Mouse (Mus musculus) midbrain, embryonic 11.5 days (tissue): ENCODE measurements around the gene Crb1. TPM values are rescaled to one million over a fixed set of nuclear protein-coding genes. Genes with fewer than 3 reads are reported as not detected.
"Not testable (repeated sequence)": the region's sequence is repeated elsewhere in the genome, so short reads cannot be mapped to it uniquely, and the experiment has no call there.

Experiments used
- ATAC-seq: fragments of 200-750 bp; cut with Nextera tagmentation; 2 replicates; pipeline ENCODE4 v1.8.0; 2017; ENCODE audit warnings: moderate TSS enrichment, moderate library complexity; ENCODE audit not compliant: low FRiP score
- DNase-seq: peaks from one replicate; pipeline ENCODE4 v3.0.0; 2015; ENCODE audit warnings: low spot score; ENCODE audit errors: missing footprints
- H3K27ac ChIP-seq: fragments of 300-500 bp; sonication (generic); 2 replicates; pipeline ENCODE4 v1.5.1; 2014; ENCODE audit warnings: low read depth, low read length
- H3K27me3 ChIP-seq: fragments of 300-500 bp; sonication (generic); 2 replicates; pipeline ENCODE4 v1.6.1; 2014; ENCODE audit warnings: mild to moderate bottlenecking, low read length, moderate library complexity, mixed read lengths; ENCODE audit not compliant: control insufficient read depth, insufficient read depth
- H3K36me3 ChIP-seq: fragments of 300-500 bp; sonication (generic); 2 replicates; pipeline ENCODE4 v1.6.1; 2014; ENCODE audit warnings: mild to moderate bottlenecking, low read length, moderate library complexity, mixed read lengths; ENCODE audit not compliant: control insufficient read depth, insufficient read depth
- H3K4me1 ChIP-seq: fragments of 300-500 bp; sonication (generic); 2 replicates; pipeline ENCODE4 v1.6.1; 2014; ENCODE audit warnings: low read length; ENCODE audit not compliant: control insufficient read depth, insufficient read depth
- H3K4me2 ChIP-seq: fragments of 300-500 bp; sonication (generic); 2 replicates; pipeline ENCODE4 v1.6.1; 2014; ENCODE audit warnings: mild to moderate bottlenecking, moderate library complexity
- H3K4me3 ChIP-seq: fragments of 300-500 bp; sonication (generic); 2 replicates; pipeline ENCODE4 v1.5.1; 2014; ENCODE audit warnings: low read depth, low read length
- H3K9ac ChIP-seq: fragments of 300-500 bp; sonication (generic); 2 replicates; pipeline ENCODE4 v1.6.1; 2014; ENCODE audit warnings: low read length
- H3K9me3 ChIP-seq: fragments of 300-500 bp; sonication (generic); 2 replicates; pipeline ENCODE4 v1.6.1; 2016; ENCODE audit warnings: low read length; ENCODE audit not compliant: control insufficient read depth
- WGBS: fragments of 180-500 bp; shearing (Covaris S2); extraction: QIAGEN DNeasy Blood & Tissue Kit; methylation state at CpG from one replicate; pipeline ENCODE4 v1.1.7; 2014; 5-methylcytosine and 5-hydroxymethylcytosine counted together
- polyA plus RNA-seq: library from polyadenylated mRNA; unstranded; fragments of >200 nt; fragmentation: Nextera tagmentation; extraction: Ambion mirVana; gene quantifications from 2 replicates; pipeline ENCODE4 v1.2.1, GENCODE M21; 2014

Gene Crb1
- polyA plus RNA-seq, 1 experiment from 2014 or later: 2.5 TPM

DNA sequence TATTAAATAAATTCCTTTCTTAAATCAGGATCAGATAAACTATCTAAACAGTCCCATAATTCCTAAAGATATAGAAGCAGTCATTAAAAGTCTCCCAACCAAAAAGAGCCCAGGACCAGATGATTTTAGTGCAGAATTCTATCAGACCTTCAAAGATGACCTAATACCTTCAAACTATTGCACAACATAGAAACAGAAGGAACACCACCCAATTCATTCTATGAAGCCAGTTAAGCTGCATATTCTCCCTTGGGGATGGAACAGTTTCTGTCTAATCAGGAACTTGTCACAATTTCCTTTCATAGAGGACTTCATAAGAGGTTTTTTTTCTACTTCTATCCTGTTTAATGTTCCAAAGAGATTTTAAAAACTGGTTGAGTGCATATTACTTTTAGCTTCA is 74.4 kb downstream of the Crb1 start:
- ATAC-seq, DNase-seq, H3K27ac ChIP-seq: not testable (repeated sequence)

DNA sequence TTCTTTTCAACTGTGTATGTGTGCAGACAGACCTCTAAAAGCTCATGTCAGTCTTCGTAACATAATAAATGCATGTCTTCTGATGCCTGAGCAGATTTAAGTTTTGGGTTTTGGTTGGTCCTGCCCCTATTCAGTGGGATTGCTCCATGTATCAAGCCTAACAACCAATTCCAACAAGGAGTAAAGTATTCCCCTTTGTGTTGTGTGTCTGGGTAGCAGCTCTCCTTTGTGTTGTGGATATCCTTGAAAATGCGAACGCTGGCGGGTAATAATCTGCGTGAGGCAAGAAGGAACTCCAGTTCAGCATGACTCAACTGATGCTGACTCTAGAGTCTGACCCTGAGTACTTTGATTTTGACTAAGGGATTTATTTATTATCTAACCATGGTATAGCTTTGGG is 75.1 kb downstream of the Crb1 start:
- peak; percentile 85 for DNase-seq
- Histone ChIP-seq H3K9me3 (no peaks in the 10 kb centered on the region), H3K9ac (no peak overlapping the region), H3K4me2 (no peak overlapping the region), H3K27ac (0 out of 2 replicates have a peak overlapping the region, but pooled peaks have one; percentile 32), H3K36me3 (no peaks in the 10 kb centered on the region), H3K4me3 (no peak overlapping the region), H3K27me3 (no peaks in the 10 kb centered on the region), H3K4me1 (peaks cover 10% of the 10 kb centered on the region; the same call in 1 of the 2 replicates)
- ATAC-seq: peak; percentile 87
- WGBS: 36% methylated on average over 5 of the region's 5 CpGs

More for the DNA sequence above, 74.4 kb downstream of the Crb1 start:
- peaks cover 10% of the 10 kb centered on the region; the same call in 1 of the 2 replicates for H3K4me1 ChIP-seq
- not testable (repeated sequence) for H3K4me3 ChIP-seq, H3K4me2 ChIP-seq, H3K9ac ChIP-seq, H3K36me3 ChIP-seq, H3K27me3 ChIP-seq, H3K9me3 ChIP-seq

DNA sequence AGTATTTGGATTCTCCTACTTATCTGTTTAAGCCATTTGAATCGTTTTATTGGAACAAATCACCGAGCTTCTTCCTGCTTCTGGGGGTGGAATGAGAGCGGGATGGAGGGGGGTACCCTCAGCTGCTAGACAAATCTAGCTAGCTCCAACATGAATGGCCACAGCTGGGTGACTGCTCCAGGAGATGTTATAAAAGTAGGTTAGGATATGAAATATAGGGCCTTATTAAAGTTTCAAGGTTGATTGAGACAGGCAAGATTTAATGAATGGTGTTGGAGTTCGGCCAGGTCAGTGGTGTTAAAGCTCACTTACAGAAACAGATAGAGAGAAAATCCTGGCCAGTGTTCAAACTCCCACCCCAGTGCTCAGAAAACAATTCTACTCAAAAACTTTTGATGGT is 84.9 kb downstream of the Crb1 start:
- Histone ChIP-seq H3K9me3 (no peaks in the 10 kb centered on the region), H3K4me2 (no peak overlapping the region), H3K27me3 (no peaks in the 10 kb centered on the region), H3K9ac (no peak overlapping the region), H3K4me1 (peaks cover 2% of the 10 kb centered on the region; the same call in 1 of the 2 replicates), H3K27ac (no peak overlapping the region), H3K4me3 (no peak overlapping the region), H3K36me3 (no peaks in the 10 kb centered on the region)
- 49% methylated on average over 4 of the region's 4 CpGs for WGBS
- ATAC-seq (peak; percentile 63; the same call in 1 of the 2 replicates), DNase-seq (no peak)

DNA sequence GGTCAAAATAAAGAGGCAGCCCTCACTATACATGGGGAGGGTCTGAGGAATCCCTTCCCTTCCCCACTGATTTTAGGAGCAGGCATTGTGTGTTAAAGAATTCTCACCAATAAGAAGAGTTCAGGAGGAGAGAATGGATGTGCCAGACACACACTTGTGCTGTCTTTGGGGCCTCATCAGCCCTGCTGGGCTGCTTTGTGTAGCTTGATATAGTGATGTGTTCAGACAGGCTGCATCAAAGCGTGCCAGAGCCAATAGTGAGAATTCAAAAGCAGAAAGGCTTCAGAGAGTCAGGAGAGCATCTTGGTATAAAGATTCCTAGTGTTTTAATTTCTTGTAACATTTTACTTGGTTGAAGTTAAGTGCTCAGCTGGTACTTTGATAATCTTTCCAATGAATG is 85.3 kb downstream of the Crb1 start:
- no peaks in the 10 kb centered on the region for H3K9me3 ChIP-seq
- no peak overlapping the region for H3K9ac ChIP-seq
- no peak overlapping the region for H3K27ac ChIP-seq
- no peaks in the 10 kb centered on the region for H3K27me3 ChIP-seq
- H3K4me1 ChIP-seq: peaks cover 2% of the 10 kb centered on the region; the same call in 1 of the 2 replicates
- no peaks in the 10 kb centered on the region for H3K36me3 ChIP-seq
- 21% methylated on average over 1 of the region's 1 CpGs for WGBS
- H3K4me2 ChIP-seq: no peak overlapping the region
- DNase-seq: no peak
- H3K4me3 ChIP-seq: no peak overlapping the region
- ATAC-seq: peak; percentile 84

DNA sequence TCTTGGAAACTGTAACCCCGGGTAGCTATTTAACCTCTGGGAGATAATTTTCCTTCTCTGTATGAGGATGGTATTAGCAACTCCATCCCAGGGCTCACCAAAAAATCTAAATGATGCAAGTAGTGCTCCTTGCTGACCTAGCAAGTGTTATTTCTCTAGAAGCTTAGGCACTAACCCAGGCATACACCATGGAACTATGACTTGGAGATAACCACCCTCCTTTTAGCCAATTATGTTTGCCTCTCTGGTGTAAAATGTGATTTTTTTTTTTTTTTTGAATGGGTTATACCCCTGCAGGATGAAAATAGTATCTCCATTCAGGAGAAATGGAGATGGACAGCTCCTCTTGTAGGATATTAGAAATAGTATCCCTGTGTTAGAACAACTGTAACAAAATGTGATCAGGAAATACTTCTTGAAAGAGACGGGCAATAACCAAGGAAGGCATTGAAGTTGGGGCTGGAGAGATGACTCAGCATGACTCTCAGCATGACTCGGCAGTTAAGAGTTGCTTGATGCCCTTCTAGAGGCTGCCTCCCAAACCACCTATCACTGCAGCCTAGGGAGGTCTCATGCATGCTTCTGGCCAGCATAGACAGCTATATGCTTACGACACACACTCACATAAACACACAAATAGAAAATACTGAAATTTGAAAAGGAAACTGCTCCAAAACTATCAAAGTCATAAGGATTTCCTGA is 100.1 kb downstream of the Crb1 start:
- DNase-seq: no peak
- Histone ChIP-seq H3K27me3 (no peaks in the 10 kb centered on the region), H3K4me1 (no peaks in the 10 kb centered on the region), H3K9me3 (no peaks in the 10 kb centered on the region), H3K36me3 (no peaks in the 10 kb centered on the region), H3K4me3 (no peak overlapping the region), H3K27ac (no peak overlapping the region), H3K4me2 (no peak overlapping the region), H3K9ac (no peak overlapping the region)
- WGBS: 80% methylated on average over 4 of the region's 4 CpGs
- no peak for ATAC-seq

DNA sequence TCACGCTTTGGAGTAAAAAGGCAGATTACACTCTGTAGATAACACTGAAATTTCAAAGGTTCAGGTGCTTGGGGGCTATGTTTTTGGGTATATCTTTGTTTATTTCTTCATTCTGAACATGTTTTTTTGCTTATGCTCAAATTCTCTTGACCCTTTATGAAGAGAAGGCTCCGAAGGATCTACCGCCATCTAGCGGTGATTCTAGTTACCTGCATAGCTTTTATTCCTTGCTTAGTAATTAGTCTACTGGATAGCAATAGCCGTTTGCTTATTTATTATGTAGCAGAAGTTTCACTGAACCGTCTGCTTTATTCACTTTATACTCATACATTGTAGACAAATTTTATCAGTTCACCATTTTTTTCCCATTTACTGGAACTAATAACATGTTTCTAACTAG is 109.1 kb downstream of the Crb1 start:
- H3K27ac ChIP-seq: no peak overlapping the region
- no peaks in the 10 kb centered on the region for H3K27me3 ChIP-seq
- H3K9ac ChIP-seq: no peak overlapping the region
- no peak overlapping the region for H3K4me3 ChIP-seq
- H3K4me1 ChIP-seq: no peaks in the 10 kb centered on the region
- H3K4me2 ChIP-seq: no peak overlapping the region
- WGBS: 26% methylated on average over 6 of the region's 6 CpGs
- ATAC-seq (peak; percentile 57; the same call in 1 of the 2 replicates), DNase-seq (peak; percentile 92)
- H3K36me3 ChIP-seq: no peaks in the 10 kb centered on the region
- H3K9me3 ChIP-seq: no peaks in the 10 kb centered on the region

DNA sequence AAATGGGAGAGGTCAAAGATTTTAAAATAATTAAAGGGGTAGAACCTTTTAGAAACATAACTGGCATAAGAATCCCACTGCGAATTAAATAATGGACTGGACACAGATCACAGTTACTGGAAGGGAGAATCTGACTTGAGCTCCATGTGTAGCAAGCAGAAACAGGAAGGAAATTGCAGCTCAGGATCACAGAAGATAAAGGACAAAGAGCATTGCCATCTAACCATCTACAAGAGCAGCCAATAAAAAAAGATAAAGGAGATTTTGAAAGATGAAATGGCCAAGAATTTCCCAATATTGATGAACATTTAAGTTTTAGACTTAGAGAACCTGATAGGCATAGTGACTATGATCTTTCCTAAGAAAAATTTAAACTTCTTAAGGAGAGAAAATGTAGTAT is 112.7 kb downstream of the Crb1 start:
- Histone ChIP-seq H3K36me3 (no peaks in the 10 kb centered on the region), H3K4me3 (no peak overlapping the region), H3K27ac (no peak overlapping the region), H3K4me2 (no peak overlapping the region), H3K4me1 (no peaks in the 10 kb centered on the region), H3K27me3 (no peaks in the 10 kb centered on the region), H3K9ac (no peak overlapping the region), H3K9me3 (no peaks in the 10 kb centered on the region)
- ATAC-seq (no peak), DNase-seq (no peak)
- 83% methylated on average over 1 of the region's 1 CpGs for WGBS

DNA sequence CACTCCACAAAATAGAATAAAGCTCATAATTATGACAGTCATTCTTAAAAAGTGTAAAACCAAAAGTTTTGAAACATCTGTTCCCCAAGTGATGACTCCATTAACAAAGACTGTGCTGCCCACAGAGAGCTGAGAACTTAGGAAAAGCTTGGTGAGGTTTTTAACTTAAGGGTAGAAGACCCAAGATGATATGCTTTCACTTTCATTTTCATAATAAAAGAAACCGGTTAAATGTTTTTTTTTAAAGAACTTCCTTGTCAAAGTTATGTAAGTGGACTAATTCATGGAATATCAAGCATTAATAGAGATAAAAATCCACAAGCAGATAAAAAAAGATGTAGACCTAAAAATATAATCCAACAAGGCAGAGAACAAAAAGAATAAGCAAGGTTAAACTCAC is 113.7 kb downstream of the Crb1 start:
- Histone ChIP-seq H3K4me2 (no peak overlapping the region), H3K27me3 (no peaks in the 10 kb centered on the region), H3K36me3 (no peaks in the 10 kb centered on the region), H3K4me3 (no peak overlapping the region), H3K9ac (no peak overlapping the region), H3K9me3 (no peaks in the 10 kb centered on the region), H3K27ac (no peak overlapping the region), H3K4me1 (no peaks in the 10 kb centered on the region)
- no peak for ATAC-seq
- WGBS: 69% methylated on average over 1 of the region's 1 CpGs
- no peak for DNase-seq

DNA sequence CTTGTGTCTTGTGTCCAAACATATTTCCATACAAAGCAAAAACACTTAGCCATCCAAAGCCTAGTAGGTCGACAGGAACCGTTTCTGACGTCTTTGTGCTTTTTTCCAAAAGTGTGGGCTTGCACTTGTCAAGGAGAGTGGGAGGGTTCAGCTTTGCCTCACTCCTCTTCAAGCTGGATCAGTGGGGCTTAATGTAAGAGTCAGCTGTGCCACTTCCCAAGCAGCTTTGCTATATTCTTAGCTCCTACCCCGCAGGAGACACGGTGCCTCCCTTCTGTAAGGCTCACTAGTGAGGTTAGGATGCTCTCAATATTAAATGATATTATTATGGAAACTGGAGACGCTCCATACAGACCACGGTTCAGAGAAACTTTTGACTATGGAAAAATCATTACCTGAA is 121.3 kb downstream of the Crb1 start:
- Histone ChIP-seq H3K4me1 (no peaks in the 10 kb centered on the region), H3K27ac (no peak overlapping the region), H3K4me2 (no peak overlapping the region), H3K36me3 (no peaks in the 10 kb centered on the region), H3K27me3 (no peaks in the 10 kb centered on the region), H3K4me3 (no peak overlapping the region), H3K9ac (no peak overlapping the region), H3K9me3 (no peaks in the 10 kb centered on the region)
- WGBS: 76% methylated on average over 7 of the region's 7 CpGs
- ATAC-seq (no peak), DNase-seq (no peak)
